Mouse (Mus musculus) cerebellum, postnatal 10 days (tissue): ENCODE measurements around the gene Fam178b.

Experiments
- DNase-seq, 2 experiments: peaks; one replicate each; pipeline ENCODE4 v3.0.0; 2021; ENCODE audit warnings: mixed read lengths in 2 of 2

The Fam178b gene

DNA sequence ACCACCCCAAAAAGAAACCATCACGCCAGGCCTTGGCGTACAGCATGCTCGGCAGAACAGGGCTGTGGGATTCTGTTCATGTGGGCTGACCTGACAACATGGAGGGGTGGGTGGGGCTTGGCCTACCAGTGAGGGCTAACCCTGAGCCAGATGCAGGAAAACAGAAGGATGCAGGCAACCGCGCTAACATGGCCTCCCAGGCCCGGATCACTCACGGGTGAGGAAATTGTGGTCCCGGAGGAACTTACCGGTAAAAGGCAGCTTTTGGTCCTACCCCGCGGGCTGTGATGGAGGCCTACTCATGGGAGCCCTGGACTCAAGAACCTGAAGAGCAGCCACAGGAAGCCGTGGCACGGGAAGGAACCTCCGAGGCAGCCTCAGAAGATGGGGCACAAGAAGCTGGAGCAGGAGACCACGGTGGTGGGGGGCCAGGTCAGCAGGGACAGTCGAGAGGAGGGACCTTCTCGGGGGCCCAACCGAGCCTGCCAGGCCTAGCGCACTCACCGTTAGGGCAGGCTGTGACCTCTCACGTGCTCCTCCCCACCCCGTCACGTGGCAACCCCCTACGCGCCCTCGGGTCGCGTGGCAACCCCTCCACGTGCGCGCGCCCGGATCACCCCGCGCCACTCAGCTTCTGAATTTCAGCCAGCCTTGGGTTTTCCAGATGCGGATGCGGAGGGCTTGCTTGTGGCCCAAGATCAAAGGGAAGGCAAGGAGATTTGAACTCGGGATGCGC lies at the start of gene Fam178b:
Gene Fam178b (minus strand): TSS at position 564 of the 736 bp plus-strand sequence.
- DNase-seq: peak in 1 of 2 experiments; percentile 46

DNA sequence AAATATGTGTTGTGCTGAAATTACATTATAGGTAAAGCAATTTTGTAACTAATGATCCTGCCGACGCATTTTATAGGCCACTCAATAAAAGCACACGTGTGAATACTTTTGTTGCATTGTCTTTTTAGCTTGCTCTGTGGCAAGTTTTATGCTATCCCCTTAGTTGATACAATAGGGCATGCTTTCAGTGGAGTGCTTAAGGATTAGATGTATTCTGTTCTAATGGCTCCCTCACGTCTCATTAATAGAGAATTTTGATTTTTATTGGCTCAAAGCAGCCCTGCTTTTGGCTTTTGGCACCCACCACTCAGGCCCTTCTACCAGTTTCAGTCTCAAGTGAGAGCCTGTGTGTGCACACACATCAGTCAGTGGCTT lies 41.1 kb upstream of the Fam178b start:
- DNase-seq: no peak

DNA sequence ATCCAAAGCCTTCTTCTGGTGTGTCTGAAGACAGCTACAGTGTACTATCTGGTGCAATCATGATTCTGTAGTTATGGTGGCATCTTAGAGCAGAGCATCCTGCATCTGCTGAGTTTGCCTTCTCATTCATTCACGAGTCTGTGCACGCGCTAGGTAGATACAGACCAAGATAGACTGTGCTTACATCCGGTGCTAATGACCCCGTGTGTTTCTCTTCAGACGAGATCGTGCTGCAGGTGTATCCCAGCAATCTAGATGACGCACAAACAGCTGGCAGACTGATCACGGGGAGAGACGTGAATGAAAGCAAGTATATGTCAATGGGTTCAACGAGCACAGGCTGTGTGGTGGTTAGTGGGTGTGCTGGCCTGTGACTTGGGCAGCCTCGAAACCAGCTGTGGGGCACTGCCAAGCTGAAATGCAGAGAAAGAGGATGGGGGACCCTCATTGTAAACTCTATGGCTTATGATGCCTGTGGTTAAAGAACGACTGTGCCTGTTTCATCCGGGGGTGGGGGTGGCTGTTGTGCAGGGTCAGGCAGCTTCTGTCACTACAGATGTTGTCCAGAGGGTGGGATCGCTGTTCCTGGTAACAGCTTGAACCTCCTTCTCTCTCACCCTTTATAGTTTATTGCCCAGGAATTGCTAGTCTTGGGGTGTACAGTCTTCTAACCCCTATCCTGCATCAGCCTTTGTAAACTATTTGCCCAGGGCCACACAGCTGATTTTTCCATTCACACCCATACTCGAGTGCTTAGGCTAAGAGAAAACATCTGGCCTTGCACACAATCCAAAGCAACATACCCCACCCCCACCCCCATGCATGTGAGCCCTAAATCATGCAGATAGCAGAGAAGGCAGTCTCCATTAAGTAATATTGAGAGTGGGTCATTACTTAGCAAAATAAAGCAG lies 40.4 kb upstream of the Fam178b start:
- no peak for DNase-seq

DNA sequence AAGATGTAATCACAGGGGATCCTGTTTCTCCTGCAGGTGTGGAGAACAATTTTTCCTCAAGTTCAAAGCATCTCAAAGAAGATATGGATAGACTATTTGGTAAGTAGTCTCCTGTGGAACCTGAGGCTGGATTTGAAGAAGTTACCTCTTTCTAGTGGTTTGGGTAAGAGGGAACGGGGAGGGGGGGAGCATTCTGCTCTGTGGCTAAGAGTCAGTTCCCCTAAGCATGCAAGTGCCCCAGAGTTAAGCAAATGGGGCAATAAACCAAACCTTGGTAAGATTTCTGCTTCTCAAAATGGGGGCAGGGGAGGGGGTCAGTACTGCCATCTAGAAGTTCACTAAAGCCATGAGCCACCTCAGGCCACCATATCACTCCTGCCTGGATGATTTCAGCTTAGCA lies 35.8 kb upstream of the Fam178b start:
- no peak for DNase-seq

DNA sequence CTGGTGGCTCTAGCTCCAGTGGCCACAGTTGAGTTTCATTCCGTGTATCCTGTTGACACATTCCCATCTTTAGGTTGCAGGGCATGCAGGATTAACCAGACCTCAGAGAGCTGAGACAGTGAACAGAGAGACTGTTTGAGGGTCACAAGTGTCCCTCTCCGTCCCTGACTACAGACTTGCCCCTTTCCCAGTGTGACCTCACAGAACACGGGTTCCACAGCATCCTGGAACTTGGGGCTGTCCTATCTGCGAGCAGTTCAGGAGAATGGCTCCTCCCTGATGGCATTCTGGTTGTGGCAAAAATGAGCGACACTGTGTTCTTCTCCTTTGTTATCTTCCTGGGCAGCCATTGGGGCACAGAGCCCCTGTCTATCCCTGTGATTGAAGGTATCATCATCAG lies 31.3 kb upstream of the Fam178b start, which contains the start of gene Actr1b:
Gene Actr1b (minus strand): TSS at position 112 of the 400 bp plus-strand sequence.
- no peak for DNase-seq

DNA sequence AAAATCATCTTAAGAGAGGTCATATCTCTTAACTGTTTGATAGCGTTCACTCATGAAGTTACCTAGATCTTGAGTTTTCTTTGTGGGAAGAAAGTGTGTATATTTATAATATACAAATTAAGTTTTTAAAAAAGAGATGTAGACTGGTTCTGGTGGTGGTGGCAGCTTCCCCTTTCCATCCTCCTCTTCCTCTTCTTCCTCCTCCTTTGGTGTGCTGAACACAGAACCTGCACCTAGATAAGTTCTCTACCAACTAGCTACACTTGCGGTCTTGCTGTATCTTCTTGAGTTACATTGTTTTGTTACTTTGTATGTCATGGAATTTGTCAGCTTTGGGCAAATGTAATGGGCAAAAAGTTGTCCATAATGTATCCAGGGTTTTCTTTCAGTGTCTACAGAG lies 28.1 kb upstream of the Fam178b start:
- DNase-seq: no peak

DNA sequence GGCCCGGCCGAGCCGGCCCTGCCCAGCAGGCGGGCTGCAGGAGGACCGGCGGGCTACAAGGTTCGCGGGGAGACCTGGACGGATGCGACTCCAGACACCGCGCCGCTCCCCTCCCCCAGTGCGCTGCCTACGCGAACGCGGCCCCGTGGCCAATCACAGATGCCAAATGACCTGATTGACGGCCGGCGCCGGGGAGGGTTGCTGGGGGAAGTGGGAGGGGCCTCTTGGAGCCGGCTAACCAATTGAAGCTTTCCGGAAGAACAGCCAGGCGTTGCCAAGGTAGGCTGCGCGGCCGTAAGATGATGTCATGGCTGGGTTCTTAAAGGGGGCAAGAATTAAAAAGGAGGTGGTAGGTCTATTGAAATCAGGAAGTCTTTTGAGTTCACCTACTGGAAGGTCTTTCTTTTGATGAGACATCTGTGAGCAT lies 26.9 kb upstream of the Fam178b start, which contains the start of gene 4933424G06Rik:
Gene 4933424G06Rik (plus strand): TSS at position 296 of the 427 bp plus-strand sequence.
- peak; percentile 99 to 100 for DNase-seq

DNA sequence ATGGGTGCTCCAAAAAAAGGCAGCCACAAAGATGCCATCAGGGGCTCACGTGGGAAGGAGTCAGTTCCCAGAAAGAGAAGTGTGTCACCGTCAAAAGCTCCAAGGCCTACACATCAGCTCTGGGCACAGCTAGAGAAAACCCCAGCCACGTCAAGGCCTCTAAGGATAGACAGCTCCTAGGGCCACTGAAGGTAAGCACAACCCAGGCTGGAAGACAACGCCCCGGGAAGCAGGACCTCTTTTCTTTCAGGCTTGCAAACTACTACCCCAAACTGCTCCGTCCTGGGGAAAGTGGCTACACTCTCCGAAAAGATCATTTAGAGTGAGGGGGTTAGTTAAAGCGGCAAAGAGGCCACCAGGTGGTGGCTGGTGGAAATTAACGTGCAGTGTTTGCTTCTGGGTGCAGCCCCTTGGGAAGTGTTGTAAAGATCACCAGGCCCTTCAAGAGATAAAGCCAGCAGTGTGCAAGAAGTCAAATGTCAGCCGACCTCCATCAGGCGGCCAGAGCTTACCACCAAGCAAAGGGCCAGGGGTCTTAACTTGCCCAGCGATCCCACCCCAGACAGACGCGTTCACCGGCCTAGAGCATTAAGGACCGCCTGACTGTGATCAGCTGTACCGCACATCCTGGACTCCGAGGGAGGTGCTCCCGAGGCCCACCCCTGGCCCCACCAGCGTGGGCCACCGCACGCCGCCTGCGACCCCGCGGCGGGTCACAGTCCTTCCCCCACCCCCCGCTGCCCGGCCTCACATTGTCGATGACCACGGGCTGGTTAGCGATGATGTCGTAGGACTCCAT lies 26.3 kb upstream of the Fam178b start:
- DNase-seq: peak; percentile 59 to 66

DNA sequence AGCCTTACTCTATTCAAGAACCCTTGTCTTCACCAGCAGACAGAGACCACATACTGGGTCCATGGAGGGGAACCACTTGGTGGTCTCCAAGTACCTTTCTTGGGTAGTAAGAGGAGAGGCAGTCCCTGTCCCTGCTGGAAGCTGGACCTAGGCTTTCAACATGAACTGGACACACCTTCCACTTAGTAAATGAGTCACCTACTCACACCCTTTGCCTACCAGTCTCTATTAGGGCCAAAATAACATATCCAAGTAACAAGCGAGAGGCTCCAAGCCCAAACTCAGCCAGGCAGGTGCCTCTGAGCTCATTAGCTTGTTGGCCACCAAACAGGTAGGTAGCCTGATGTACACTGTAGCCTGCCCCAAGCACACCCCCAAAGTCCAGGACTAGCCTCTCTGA lies 25.6 kb upstream of the Fam178b start:
- peak in 1 of 2 experiments; percentile 13 for DNase-seq

DNA sequence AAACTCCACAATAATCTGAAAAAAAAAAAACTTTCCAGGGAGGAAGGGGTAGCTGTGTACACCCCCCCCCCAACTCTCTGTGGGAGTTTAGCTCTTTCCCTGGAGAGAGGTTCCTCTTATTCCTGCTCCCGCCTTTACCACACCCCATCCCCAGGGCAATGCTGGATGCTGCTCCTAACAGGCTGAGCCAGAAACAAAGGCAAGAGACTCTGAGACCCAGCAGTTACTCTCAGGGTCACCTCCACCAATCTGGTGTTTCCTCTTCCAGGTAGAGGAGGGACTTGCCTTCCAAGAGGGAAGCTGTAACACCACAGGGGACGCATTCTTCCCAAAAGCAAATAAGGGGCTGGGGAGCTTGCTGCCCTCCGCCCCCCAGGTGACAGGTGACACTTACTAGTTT lies 24.8 kb upstream of the Fam178b start:
- peak in 1 of 2 experiments; percentile 16 for DNase-seq

DNA sequence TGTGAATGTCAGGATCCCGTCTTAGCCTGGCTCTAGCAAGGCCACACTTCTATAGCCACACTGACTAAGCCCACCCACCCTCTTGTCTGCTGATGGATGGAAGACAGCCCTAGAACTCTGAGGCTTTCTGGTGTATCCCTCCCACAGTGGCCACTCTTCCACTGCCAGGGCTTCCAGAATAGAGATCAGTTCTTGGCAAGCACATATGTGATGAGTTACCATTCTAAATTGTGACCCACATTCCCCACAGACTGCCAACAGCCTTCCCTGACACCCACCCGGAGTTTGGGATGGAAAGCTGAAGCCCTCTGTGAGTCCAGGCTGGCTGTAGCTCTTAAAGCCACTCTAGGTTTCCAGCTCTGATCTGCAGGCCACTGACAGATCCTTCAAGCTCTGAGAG lies 24.2 kb upstream of the Fam178b start:
- DNase-seq: peak in 1 of 2 experiments; percentile 13

DNA sequence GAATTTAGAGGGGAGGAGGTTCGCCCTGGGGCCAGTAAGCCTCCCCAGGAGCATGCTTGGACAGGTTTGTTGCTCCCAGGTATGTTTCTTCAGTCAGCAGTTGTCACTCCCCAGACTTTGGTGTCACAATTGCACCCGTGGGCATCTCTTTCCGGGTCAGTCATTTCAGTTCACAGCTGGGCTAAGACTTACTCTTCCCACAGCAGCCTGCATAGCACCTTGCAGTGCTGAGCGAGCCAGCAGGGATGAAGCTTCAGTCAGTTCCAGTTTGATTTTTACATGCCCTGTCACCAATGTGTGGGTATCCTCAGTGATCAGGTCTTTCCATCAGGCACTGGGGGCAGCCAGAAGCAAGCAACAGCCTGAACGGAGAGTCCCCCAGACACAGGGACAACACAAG lies 14.0 kb upstream of the Fam178b start:
- no peak for DNase-seq

DNA sequence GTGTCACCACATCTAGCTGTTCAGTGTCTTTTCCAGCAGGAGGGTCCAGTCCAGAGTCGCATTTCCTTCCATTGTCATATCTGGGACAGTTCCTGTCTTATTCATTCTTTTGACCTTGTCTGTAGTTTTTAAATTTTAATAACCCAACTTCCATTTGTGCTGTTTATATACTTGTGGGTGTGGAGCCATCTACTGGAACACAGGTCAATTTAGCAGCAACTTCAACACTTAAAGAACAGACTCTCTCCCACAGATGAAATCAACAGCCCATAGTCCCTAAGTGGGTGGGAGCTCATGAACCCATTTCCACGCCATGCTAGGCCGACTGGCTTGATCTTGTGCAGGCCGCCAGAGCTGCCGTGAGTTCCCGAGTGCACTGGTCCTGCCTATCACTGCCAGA lies 13.4 kb upstream of the Fam178b start:
- no peak for DNase-seq

DNA sequence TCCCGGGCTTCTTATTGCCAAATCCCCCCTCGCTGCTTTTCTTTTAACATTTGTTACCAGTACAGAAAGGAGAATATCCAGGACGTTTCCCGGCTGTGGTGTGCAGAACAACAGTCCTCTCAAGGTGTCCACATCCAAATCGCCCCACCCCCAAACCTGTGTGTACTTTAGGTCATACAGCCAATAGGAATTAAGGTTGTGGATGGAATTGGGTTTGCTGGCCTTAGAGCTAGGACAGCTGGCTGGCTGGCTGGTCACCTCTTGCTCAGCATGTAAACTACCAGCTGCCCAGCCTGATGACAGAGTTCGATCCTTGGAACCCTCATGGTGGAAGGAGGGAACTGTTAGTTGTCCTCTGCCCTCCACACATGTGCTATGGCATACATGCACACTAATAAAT lies 11.9 kb upstream of the Fam178b start:
- DNase-seq: no peak

DNA sequence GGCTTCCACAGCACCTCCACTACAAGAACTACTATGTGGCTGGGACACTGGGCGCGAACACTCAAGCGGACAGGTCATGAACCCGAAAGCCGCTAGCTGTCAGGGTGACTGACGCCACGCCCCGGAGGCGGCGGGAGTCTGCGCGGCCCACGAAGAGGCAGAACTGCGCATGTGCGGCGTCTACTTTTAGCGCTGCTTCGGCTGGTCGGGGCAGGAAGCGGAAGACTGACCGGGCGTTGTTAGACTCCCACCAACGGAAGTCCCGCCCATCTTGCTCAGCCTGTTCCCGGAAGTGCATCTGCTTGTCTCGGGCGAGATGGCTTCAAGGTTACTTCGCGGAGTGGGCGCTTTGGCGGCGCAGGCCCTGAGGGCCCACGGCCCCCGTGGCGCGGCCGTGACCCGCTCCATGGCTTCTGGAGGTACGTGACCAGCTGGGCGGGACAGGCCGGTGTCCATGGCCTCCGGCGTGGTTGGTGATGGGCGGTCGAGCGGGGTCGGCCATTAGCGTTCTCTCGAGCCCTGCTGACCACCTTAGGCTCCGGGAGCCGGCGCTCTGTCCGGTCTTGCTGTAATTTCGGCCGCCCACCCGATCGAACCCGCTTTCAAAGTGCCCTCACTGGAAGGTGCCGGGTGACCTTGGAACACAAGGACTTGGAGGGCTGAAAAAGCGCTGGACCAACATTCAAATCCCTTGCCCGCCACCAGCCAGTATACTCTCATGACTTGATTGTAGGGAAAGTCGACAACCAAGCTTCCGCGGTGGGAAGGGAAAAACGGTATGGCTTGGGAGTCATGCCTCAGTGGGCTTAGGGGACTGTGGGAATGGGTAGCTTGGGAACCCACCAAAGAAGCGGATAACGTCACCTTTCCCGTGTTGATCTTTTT lies 8.5 kb upstream of the Fam178b start, which contains the start of gene Cox5b:
Gene Cox5b (plus strand): TSS at position 179 of the 885 bp plus-strand sequence.
- peak; percentile 98 to 99 for DNase-seq

DNA sequence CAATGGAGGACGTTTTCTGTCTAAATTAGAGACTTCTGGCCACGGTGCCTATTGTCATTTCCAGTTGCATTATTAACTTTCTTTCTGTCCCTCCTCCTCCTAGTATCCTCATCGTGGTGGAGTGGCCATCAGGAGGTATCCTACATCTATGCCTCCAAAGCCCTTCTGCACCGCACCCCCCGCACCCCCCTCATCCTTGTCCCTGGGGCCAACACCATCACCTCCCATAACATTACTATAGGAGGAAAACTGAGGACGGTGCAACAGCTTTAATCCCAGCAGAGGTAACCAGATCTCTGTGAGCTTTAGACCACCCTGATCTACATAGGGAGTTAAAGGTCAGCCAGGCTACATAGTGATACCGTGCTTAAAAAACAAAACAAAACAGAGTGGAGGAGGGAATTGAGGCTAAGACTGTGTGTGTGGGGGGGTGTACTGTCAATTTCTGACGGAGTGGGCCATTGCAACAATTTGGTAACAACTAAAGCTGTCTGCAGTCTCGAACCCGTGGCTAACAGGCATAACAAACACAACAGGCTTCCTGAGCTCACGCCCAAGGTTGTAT lies 7.8 kb upstream of the Fam178b start:
- DNase-seq: no peak

DNA sequence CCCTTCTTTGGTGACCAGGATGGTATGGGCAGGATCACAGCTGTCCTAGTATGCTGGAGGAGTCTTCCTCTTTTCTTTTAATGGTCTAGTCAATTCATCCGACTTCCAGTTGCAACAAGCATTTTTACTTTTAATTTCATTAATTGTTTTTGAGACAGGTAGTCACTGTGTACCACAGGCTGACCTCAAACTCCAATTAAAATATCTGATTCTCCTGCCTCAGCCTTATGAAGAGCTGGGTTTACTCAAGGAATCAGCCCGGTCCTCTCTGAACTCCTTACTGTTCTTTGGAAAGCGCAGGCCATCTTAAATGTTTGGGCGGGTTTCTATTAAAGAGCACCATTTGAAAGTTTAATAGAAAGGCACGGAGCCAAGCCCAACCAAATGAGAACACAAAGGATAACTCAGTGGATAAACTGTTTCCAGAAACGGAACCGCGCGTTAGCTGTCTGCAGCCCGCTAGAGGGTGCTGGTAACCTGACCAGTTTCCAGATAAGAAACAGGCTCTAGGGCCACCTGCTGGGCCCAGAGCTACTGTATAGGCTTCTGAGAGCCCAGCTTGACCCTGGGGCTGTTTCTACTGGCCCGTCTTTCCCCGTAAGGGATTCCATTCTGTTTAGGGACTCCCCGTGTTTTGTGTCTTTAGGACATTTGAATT lies 956 bp upstream of the Fam178b start:
- DNase-seq: peak; percentile 91 to 92

DNA sequence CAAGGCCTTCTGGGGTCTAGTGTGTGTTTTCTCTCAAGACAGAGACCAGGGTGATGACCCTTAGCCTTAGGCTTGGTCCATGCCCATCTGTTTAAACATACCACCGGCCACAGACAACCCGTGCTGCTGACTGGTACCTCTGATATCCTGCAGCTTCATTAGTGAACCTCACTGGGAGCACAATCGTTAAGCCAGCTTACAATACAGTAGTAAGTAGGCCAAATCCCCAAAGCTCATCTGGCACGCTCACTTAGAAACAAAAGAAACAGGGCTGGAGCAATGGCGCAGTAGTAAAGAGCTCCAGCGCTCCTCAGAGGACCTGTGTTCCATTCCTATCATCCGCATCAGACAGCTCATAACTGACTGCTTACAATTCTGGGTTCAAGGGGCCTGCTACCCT lies 2.1 kb downstream of the Fam178b start:
- DNase-seq: no peak

DNA sequence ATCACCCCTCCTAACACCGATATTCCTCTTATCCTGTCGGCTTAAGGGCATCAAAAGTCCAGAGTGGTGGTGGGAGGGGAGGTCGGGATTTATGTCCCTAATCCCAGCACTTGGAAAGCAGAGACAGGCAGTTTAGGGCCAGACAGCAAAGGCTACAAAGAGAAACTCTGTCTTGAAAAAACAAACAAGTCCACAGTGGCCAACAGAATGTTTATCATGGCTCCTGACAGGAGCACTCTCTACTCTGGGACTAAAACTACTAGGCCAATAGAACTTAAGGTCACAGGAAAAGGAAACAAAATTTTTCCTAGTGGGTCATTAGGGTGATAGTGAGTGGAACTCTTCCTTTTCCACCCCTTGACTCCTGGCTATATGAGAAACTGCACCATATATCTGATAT lies 8.0 kb downstream of the Fam178b start:
- DNase-seq: no peak

DNA sequence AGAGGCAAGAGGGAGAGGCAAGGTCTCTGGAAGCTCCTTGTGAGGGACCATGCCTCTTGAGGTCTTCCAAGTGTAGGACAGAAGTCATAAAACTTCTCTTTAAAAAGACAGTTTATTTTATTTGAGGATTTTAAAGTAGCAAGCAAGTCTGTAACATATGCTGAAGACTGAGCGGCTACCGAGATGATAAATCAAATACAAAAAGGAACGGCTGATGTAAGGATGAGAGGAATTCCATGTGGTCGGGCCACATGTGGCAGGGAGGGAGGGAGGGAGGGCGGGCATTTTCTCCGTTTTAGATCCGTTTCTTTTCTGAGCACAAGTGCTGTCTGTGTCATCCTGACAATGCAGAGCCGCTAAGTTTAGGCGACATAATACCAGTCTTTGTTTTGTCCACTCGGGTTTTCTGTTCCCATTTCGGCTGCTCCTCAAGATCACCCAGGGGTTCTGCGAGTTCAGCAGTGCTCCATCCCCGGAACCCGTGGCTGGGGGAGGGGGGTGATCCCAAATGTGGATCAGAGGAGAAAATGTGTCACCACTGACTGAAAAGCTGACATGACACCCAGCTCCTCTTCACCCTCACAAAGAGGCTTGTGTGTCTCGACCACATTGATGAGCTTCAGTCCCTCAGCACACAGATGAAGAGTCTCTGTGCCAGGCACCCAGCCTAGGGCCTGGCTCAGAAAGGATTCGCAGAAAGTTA lies 10.2 kb downstream of the Fam178b start:
- no peak for DNase-seq
